Mouse (Mus musculus) erythroblast, embryonic 14.5 days (primary cell): ENCODE data around the gene Rap1gap.

ENCODE experiments used
- GATA1 ChIP-seq: IDR thresholded peaks from 2 replicates; pipeline ENCODE4 v1.6.1; 2012; ENCODE audit warnings: low read length, inconsistent platforms, mixed read lengths
- TAL1 ChIP-seq: IDR thresholded peaks from 3 replicates; pipeline ENCODE4 v1.6.1; 2012; ENCODE audit warnings: low read length, inconsistent platforms, mixed read lengths

GRCm38 (mm10) chr4:137763920-137764495, 99.5 kb downstream of the Rap1gap start:
- no peak for TF ChIP-seq GATA1
- no peak for TF ChIP-seq TAL1
